Mouse (Mus musculus): ENCODE results near the gene Scap.

DNA sequence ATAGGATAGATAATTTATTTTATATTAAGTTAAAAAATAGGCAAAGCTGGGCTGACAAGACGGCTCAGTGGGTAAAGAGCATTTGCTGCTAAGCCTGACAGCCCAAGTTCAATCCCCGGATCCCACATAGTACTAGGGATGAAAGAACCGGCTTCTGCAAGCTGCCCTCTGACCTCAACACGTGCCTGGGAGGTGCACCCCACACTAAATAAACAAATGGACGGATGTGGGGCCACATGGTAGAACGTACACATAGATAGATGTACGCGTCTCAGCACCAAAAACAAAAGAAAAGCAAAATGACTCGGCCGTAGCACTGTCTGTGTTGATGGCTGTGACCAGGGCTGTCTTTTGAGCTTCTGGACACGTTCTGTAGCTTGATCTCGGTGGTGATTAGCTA is 28.2 kb downstream of the Scap start:
- no peak for TF ChIP-seq CTCF (IDR thresholded peaks at IDR 0.05; ENCODE audit: borderline replicate concordance, insufficient read depth, low read length)
- TF ChIP-seq POLR2A (IDR thresholded peaks at IDR 0.05; ENCODE audit: low read depth, low read length): no peak

All from embryonic fibroblast, embryonic 13.5 days (primary cell).